Mouse (Mus musculus) spleen, embryonic (tissue): ENCODE data around the gene Rpap2.

Experiments used
- CTCF ChIA-PET: fragments of 350-600 bp; sonication (Branson Sonifier 250); formaldehyde crosslinking; loops from one replicate; lab custom pipeline; 2022; lab: Charles Lee

Gene Rpap2

GRCm38 (mm10) chr5:107687161-107687560 is 90.0 kb downstream of the Rpap2 start:
- CTCF ChIA-PET = interaction anchor here (0.5 to 0.8 kb wide), 2 partner anchors 9 to 39 kb away, joined by 3 to 4 read pairs; no protein-coding TSS in a partner anchor

- CTCF ChIA-PET = interaction anchor here (0.6 kb wide), 2 partner anchors 29 to 451 kb away, joined by 3 read pairs; no protein-coding TSS in a partner anchor
Observed at GRCm38 (mm10) chr5:107687592-107688498, 90.7 kb downstream of the Rpap2 start.

- CTCF ChIA-PET = interaction anchor here (0.6 to 0.7 kb wide), 2 partner anchors 28 to 766 kb away, joined by 3 read pairs; no protein-coding TSS in a partner anchor
Observed at GRCm38 (mm10) chr5:107688499-107688866, 91.3 kb downstream of the Rpap2 start.

GRCm38 (mm10) chr5:107695019-107695418 is 97.8 kb downstream of the Rpap2 start:
- CTCF ChIA-PET = interaction anchor here (0.6 to 0.8 kb wide), 2 partner anchors 14 to 991 kb away, joined by 3 to 5 read pairs; no protein-coding TSS in a partner anchor

- CTCF ChIA-PET = no interaction called here
Observed at GRCm38 (mm10) chr5:107698888-107699287, 101.7 kb downstream of the Rpap2 start.

GRCm38 (mm10) chr5:107700873-107701272 is 103.7 kb downstream of the Rpap2 start:
- CTCF ChIA-PET = no interaction called here

GRCm38 (mm10) chr5:107701658-107702057 is 104.5 kb downstream of the Rpap2 start:
- CTCF ChIA-PET = interaction anchor here (0.7 kb wide), 1 partner anchor 227 kb away, joined by 7 read pairs; no protein-coding TSS in a partner anchor

- CTCF ChIA-PET = interaction anchor here (0.7 kb wide), 1 partner anchor 16 kb away, joined by 3 read pairs; no protein-coding TSS in a partner anchor
Observed at GRCm38 (mm10) chr5:107703207-107703763, 106.1 kb downstream of the Rpap2 start.

GRCm38 (mm10) chr5:107705756-107706155 is 108.6 kb downstream of the Rpap2 start:
- CTCF ChIA-PET = interaction anchor here (1.0 kb wide), 1 partner anchor 18 kb away, joined by 3 read pairs; no protein-coding TSS in a partner anchor

- CTCF ChIA-PET = interaction anchor here (1.0 kb wide), 1 partner anchor 17 kb away, joined by 3 read pairs; no protein-coding TSS in a partner anchor
Observed at GRCm38 (mm10) chr5:107706262-107706661, 109.1 kb downstream of the Rpap2 start.

GRCm38 (mm10) chr5:107708124-107708797 is 111.1 kb downstream of the Rpap2 start:
- CTCF ChIA-PET = interaction anchor here (0.6 to 0.7 kb wide), 2 partner anchors 13 to 70 kb away, joined by 3 to 5 read pairs; no protein-coding TSS in a partner anchor
